Mouse (Mus musculus): ENCODE results near the gene Irf6. TPM values are rescaled to one million over a fixed set of nuclear protein-coding genes. Genes with fewer than 3 reads are reported as not detected.

Gene Irf6
- total RNA-seq, 2 experiments from 2014 or later: 0.81 to 0.92 TPM

GRCm38 (mm10) chr1:193198312-193198711 is 45.4 kb downstream of the Irf6 start:
- no peak for DNase-seq (ENCODE audit: low spot score in 2 of 2)

- DNase-seq (ENCODE audit: low spot score in 2 of 2): no peak
Measured at GRCm38 (mm10) chr1:193200640-193201382, 47.9 kb downstream of the Irf6 start.

DNA sequence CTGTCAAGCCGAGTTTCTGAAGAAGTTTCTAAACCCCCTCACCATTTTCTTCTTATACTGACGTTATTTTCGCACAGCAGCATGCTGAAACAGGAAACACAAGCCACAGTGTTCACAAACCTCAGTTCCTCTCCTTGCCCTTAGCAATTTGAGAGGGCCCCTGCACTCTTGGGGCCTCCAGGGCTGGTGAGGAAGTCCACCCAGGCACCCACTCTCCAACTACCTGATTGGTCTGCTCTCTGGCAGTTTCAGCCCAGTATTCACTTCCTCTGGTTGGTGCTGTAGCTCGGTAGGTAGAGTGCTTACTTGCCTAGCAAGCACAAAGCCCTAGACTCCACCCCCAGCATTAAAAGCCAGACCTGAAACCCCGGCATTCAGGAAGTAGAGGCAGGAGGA is 48.5 kb downstream of the Irf6 start, which contains the start of gene Traf3ip3:
Traf3ip3 (minus strand) TSS at position 321 of the 396 bp plus-strand sequence.
- DNase-seq (ENCODE audit: low spot score in 2 of 2): no peak

DNA sequence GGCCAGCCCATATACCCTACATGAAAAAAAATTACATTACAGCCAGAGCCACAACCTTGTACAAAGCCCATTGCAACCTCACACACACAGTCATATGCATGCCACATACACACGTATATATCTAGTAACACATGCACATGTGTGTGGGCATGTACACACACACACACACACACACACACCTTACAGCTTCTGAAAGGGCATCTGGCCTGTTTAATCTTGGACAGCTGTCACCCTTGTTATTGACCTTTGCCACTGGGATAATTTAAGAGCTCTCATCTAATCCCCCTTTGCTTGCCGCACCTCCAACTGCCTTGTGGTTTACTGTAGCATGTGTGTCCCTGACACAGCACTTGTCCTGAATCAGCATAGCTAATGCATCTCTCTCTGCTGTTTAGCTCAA is 50.9 kb downstream of the Irf6 start:
- no peak for DNase-seq (ENCODE audit: low spot score in 2 of 2)

DNA sequence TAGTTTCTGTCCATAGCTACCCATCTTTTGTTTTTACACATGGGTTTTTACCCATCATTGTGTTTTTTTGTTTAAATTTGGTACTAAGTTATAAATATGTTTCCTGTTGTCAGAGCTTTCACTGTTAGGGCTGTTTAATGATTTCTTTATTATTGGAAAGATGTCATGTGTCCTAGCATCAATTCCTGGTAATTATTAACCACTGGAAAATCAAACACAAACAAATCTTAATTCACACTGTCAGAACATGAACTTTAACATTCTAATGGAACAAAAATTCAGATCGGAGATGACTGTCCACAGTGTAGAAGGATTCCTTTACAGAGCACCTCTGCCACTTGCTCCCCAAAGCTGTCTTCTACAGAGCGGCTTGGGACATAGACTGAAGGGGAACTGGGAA is 52.5 kb downstream of the Irf6 start:
- DNase-seq (ENCODE audit: low spot score in 2 of 2): no peak

DNA sequence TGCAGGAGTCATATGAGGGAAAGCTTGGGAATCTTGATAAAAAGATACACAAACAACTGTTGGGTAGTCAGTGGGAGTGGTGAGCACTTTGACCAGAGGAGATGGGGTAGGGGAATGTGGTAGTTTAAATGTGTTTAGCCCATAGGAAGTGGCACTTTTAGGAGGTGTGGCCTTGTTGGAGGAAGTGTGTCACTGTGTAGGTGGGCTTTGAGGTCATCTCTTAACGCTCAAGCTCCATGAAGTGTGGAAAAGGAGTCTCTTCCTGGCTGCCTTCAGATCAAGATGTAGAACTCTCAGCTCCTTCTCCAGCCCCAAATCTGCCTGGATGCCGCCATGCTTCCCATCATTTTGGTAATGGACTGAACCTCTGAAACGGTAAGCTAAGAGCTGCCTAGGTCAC is 54.6 kb downstream of the Irf6 start, which contains the start of gene Lamb3:
Lamb3 (plus strand) TSS at position 197 of the 400 bp plus-strand sequence.
- DNase-seq (ENCODE audit: low spot score in 2 of 2): no peak

DNA sequence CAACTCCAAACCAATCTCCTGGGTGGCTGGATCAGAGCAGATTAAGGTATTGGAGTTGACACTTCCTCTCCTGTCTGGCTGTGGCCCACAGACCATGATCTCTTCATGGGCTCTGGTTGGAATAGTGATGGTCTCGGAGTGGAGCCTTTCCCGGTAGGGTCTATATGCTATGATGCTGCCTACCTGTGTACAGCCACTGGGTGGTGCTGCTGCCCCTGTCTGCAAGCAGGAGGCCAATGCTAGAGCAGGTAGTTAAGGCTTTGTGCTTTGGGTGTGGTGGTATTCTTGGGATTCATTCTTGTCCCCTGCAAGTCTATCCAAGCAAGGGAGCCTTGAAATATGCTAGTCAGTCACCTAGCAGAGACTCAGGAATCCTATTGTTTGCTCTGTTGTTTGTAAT is 55.3 kb downstream of the Irf6 start:
- peak in 1 of 2 experiments; percentile 69 for DNase-seq (ENCODE audit: low spot score in 2 of 2)

DNA sequence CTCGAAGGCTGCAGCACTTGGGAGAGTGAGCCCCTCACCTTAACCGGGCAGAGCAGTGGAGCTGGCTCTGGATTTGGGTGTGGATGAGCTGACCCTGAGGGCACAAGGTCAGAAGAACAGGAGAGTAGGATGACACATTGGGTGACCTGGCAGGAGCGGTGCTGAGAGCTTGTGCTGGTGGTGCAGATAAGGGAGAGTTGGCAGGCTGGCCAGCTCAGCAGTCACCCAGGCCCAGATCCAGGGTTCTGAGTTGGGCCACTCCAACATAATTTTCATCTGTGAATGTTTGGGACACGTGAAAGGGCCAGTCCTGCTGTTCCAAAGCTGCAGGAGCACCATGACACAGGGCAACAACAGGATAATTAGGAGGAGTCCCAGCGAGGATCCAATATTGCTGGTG is 58.5 kb downstream of the Irf6 start:
- no peak for DNase-seq (ENCODE audit: low spot score in 2 of 2)

- no peak for DNase-seq (ENCODE audit: low spot score in 2 of 2)
Measured at GRCm38 (mm10) chr1:193214053-193214452, 61.1 kb downstream of the Irf6 start.

GRCm38 (mm10) chr1:193216000-193216399 is 63.1 kb downstream of the Irf6 start:
- no peak for DNase-seq (ENCODE audit: low spot score in 2 of 2)

- no peak for DNase-seq (ENCODE audit: low spot score in 2 of 2)
Measured at GRCm38 (mm10) chr1:193220408-193220807, 67.5 kb downstream of the Irf6 start.

Other genes starting within 250 kb of the Irf6 start
- 10 to 100 TPM; 26.3 to 27.4 TPM for gene Syt14, start 117.3 kb upstream of the Irf6 start, total RNA-seq (2021)
- 10 to 100 TPM; 24.4 to 26.8 TPM for gene Diexf, start 22.8 kb upstream of the Irf6 start, total RNA-seq (2021)
- 1 to 10 TPM; 4.1 to 4.8 TPM for gene A130010J15Rik, start 14.9 kb downstream of the Irf6 start, total RNA-seq (2021)
- gene Traf3ip3, start 48.6 kb downstream of the Irf6 start, total RNA-seq (2021): 1 to 10 TPM; 1.4 to 1.9 TPM
- under 1 TPM; 0.81 to 0.89 TPM for gene Lamb3, start 54.6 kb downstream of the Irf6 start, total RNA-seq (2021)
- 10 to 100 TPM; 38.2 to 40.7 TPM for gene Hsd11b1, start 111.0 kb downstream of the Irf6 start, total RNA-seq (2021)
- 10 to 100 TPM in 1 of 2 experiments, 1 to 10 TPM in 1; 9.4 to 10.2 TPM for gene G0s2, start 120.1 kb downstream of the Irf6 start, total RNA-seq (2021)
- 10 to 100 TPM; 23.5 to 26.6 TPM for gene Camk1g, start 217.2 kb downstream of the Irf6 start, total RNA-seq (2021)

Data from layer of hippocampus, adult 18-20 months (tissue).